Mouse (Mus musculus) lung, postnatal 36 days (tissue): ENCODE measurements around the gene Bmp2.

Experiments used
- DNase-seq: peaks from one replicate; pipeline ENCODE4 v3.0.0; 2022; ENCODE audit warnings: mixed read lengths

Gene Bmp2

GRCm38 (mm10) chr2:133552031-133552841, at the start of gene Bmp2:
Bmp2 (plus strand) TSS chr2:133552159.
- DNase-seq: peak; percentile 61

GRCm38 (mm10) chr2:133505678-133506077, 46.3 kb upstream of the Bmp2 start:
- DNase-seq: no peak

GRCm38 (mm10) chr2:133507045-133507444, 44.9 kb upstream of the Bmp2 start:
- no peak for DNase-seq

DNA sequence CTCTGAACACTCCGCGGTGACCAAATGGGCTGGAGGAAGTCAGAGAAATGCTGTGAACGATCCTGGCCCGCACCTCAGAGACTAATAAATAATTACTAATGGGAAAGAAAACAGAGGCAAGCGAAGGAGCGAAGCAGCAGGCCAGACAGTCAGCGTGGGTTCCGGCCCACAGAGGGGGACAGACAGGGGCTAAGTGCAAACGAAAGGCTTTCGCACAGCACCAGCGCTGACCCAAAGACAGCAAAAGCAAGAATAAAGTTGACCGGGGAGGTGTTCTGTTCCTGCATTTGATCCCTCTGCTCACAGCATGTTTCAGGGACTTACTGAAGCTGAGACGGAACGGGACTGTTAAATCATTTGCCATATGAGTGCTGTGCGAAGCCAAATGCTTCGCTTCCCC, 42.8 kb upstream of the Bmp2 start:
- no peak for DNase-seq

DNA sequence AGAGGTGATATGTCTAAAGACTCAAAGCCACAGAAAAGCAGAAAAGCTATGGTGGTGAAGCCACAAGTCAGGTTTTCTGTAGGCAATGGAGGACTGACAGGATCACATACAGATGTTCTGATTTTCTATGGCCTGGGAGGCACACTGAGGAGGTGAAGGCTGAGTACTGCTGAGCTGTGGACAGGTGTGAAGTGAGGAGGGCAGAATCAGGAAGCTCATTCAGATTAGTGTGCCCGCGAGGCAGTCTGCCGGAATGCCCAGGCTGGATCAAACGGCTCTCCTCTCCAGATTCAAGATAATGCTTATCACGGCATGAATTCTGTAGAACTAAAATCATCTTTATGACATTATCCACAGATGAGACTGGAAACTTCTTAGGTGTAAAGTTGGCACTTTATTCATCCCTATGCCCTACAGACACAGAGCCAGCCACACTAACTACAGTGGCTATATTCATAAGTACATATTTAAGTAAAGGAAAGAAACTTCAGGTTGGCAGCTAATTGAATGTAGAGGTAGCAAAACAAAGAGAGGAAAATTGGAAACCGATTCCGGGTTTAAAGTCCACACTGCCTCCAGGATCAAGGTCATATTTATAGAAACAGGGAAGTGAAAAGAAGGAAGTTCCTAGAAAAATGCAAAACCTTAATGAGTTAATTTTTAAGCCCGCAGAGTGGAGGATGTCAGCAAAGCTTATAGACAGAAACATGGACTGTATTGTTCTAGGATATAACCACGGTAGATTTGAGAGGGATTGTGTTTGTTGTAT, 40.8 kb upstream of the Bmp2 start:
- no peak for DNase-seq

GRCm38 (mm10) chr2:133516331-133517046, 35.5 kb upstream of the Bmp2 start:
- DNase-seq: no peak

- DNase-seq: no peak
Observed at GRCm38 (mm10) chr2:133517867-133518266, 34.1 kb upstream of the Bmp2 start.

GRCm38 (mm10) chr2:133521193-133521592, 30.8 kb upstream of the Bmp2 start:
- DNase-seq: no peak

- DNase-seq: peak; percentile 21
Observed at GRCm38 (mm10) chr2:133522121-133522520, 29.8 kb upstream of the Bmp2 start.

- DNase-seq: no peak
Observed at GRCm38 (mm10) chr2:133525621-133526181, 26.3 kb upstream of the Bmp2 start.

DNA sequence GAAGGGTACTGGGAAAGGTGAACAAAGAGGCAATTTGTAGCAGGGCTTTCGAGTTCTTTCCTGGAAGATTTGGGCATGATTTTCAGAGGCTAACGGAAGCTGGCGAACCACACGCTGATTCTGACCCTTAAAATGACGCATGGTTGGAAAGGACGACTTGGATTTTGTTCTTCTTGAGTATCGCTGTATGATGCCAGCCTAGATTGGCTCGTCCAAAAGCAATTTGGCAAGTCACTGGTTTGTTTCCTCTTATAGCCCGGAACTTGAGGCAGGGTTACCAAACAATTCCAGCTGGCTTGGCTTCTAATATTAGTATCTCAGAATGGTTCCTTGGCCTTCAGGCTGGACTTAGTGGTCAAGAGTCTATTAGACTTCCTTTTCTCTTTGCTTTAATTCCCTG, 22.6 kb upstream of the Bmp2 start:
- DNase-seq: no peak

- DNase-seq: no peak
Observed at GRCm38 (mm10) chr2:133533073-133533472, 18.9 kb upstream of the Bmp2 start.

DNA sequence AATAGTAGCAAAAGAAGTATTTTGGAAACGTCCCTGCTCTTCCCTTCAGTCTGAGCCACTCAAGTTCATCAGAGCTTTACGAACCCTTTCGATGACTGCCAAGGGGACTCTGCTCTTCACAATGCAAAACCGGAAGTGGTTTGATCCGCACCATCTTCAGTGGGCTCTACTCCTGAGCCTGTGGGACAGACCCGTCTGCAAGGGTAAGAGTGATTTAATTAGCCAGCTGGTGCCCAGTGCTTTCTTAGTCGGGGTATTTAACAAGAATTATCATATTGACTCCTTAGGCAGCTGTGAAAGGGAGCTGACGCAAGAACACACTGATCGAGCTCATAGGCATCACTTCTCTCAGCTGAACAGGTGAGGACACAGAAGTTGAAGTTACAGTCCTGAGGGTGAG, 16.5 kb upstream of the Bmp2 start:
- no peak for DNase-seq

GRCm38 (mm10) chr2:133536812-133537211, 15.1 kb upstream of the Bmp2 start:
- no peak for DNase-seq

DNA sequence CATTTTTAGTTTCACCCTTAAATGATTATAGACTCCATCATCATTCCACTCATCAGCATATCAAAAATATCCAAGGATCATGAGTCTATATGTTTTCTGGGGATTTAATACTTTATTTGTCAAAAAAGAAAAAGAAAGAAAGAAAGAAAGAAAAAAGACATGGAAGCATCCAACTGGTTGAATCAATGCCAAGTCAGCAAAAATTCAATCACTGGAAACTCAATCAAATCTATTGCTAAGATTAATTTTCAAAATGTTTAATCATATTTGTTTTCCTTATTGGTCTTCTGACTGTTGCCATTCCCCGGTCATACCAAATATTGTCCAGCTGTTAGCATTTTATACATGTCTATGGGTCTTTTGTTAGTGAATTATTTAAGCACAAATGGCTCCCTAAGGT, 11.3 kb upstream of the Bmp2 start:
- no peak for DNase-seq

DNA sequence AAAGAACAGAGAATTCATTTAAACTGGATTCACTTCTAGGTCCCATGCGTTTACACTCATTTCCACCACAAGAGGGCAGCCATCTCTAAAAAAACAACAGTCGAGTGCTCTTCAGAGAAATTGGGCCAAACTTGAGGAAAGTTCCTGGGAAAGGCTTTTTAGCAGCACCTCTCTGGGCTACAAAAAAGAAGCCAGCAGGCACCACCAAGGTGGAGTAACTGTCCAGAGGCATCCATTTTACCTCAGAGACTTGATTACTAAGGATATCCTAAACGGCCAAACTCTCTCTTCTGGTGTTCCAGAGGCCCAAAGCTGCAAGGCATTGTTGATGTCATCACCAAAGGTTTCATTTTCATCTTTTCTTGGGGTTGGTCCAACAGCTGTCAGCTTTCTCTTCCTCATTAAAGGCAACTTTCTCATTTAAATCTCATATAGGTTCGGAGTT, 1.7 kb upstream of the Bmp2 start:
- DNase-seq: peak; percentile 89

DNA sequence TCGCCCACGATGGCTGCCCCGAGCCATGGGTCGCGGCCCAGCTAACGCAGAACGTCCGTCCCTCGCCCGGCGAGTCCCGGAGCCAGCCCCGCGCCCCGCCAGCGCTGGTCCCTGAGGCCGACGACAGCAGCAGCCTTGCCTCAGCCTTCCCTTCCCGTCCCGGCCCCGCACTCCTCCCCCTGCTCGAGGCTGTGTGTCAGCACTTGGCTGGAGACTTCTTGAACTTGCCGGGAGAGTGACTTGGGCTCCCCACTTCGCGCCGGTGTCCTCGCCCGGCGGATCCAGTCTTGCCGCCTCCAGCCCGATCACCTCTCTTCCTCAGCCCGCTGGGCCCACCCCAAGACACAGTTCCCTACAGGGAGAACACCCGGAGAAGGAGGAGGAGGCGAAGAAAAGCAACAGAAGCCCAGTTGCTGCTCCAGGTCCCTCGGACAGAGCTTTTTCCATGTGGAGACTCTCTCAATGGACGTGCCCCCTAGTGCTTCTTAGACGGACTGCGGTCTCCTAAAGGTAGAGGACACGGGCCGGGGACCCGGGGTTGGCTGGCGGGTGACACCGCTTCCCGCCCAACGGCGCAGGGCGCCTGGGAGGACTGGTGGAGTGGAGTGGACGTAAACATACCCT, 995 bp downstream of the Bmp2 start:
- DNase-seq: peak; percentile 39

DNA sequence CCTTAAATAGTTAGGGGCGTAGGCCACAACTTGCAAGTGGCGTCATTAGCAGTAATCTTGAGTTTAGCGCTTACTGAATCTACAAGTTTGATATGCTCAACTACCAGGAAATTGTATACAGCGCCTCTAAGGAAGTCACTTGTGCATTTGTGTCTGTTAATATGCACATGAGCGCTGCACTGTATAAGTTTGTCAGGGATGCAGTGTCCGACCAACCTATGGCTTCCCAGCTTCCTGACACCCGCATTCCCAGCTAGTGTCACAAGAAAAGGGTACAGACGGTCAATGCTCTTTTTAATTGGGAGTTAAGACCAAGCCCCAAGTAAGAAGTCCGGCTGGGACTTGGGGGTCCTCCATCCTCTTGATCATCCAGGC, 1.9 kb downstream of the Bmp2 start:
- DNase-seq: no peak

DNA sequence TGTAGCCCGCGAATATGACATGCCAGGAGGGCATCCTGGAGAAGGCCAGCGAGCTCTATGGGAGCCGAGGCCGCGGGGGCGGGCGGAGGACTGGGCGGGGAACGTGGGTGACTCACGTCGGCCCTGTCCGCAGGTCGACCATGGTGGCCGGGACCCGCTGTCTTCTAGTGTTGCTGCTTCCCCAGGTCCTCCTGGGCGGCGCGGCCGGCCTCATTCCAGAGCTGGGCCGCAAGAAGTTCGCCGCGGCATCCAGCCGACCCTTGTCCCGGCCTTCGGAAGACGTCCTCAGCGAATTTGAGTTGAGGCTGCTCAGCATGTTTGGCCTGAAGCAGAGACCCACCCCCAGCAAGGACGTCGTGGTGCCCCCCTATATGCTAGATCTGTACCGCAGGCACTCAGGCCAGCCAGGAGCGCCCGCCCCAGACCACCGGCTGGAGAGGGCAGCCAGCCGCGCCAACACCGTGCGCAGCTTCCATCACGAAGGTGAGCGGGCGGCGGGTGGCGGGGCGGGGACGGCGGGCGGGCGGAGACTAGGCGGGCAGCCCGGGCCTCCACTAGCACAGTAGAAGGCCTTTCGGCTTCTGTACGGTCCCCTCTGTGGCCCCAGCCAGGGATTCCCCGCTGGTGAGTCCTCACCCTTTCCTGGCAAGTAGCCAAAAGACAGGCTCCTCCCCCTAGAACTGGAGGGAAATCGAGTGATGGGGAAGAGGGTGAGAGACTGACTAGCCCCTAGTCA, 2.5 kb downstream of the Bmp2 start:
- peak; percentile 42 for DNase-seq

DNA sequence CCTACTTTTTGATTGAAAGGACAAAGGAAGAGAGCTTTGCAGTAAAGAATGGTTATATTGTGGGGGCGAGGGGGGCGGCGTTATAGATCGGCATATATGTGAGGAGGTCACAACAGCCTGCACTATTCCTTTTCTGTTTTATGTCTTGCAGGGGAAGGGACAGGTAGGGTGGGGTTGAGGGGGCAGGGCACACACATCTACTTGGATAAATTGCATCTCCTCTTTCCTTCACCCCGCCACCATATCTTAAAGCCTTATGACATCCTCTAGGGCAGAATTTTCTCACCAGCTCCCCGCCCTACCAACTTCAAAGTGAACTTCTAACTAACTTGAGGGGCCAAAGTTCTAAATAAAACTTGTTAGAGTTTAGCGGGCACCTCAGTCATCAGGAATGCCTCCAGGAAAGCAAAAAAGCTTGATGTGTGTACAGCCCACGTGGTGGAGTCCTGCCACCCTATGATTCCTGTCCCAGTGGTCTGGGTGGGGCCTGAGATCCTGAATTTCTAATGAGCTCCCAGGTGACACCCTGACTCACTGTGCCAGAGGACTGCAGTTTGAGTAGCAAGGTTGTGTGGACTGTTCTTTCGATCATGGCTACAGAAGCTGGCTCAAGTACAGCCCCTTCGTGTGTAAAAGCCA, 12.4 kb downstream of the Bmp2 start:
- no peak for DNase-seq

DNA sequence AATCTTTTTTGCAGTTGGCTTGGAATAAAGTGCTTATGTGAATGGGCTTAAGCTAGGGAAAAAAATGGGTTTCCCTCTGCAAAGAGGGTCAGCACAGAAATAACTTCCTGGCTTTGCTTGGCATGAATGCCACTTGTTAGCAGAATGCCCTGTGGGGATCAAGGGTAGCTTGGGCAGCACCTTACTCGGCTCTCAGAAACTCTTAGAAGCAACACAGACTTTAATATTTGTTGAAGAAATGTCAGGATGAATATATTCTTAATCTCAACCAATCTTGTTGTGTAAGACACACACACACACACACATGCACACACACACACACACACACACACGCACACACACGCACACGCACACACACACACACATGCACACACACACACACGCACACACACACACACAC, 13.5 kb downstream of the Bmp2 start:
- no peak for DNase-seq
